Mouse (Mus musculus) ZHBTc4 (cell line): Measurements from ENCODE around the gene Sapcd2.
"Not testable (repeated sequence)": the region's sequence is repeated elsewhere in the genome, so short reads cannot be mapped to it uniquely, and the experiment has no call there.

Source experiments
- DNase-seq: peaks from one replicate; pipeline ENCODE4 v3.0.0-alpha.2; 2011; ENCODE audit warnings: low read depth, low spot score

Gene Sapcd2

DNA sequence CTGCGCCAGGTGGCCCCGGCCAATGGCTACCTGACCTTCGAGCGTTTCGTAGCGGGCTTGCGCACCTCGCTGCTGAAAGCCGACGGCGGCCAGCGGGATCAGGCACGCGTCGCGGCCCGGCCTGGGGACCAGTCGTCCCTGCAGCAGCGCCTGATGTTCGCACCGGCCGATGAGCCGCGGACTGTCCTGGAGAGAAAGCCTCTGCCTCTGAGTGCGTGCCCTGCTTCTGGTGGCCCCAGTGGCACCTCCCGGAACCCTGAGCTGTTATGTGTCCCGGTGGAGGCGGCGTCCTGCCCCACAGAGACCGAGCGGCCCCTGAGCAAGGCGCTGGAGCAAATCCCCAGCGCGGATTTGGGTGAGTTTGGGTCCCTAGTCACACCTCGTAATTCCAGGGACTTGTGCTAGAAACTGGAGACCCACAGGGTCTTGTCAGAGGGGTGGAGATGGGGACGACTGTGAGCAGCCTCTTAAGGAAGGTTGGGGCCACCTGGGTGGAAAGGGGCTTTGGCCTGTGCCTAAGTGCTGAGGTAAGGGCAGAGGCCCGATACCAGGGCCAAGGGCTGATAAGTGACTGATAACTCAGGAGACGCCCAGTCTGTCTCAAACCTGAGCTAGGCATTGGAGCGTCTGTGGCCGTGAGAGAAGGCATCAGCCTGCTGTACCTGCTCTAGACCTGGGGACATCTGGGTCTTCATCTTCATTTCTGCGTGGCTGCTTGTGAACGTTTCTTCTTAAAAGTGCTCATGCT is 697 bp downstream of the Sapcd2 start:
- no peak for DNase-seq

DNA sequence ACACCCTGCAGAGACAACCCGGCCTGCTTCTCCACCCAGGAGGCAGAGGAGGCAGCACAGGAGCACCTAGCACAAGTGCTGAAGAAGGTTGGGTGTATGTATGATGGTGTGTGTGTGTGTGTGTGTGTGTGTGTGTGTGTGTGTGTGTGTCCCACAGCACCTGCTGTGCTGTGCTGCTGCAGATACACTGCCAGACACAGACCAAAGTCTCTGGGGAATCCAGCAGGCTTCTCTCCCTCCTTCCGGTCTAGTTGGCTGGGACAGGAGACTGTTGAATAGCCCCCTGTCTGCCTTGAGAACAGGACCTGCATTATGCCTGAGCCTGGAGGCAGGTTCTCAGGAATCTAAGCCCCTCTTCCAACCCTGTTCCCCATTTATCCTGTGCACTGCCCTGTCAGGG is 1.3 kb downstream of the Sapcd2 start:
- no peak for DNase-seq

- DNase-seq: peak; percentile 76
Measured at GRCm38 (mm10) chr2:25376589-25376988, 4.5 kb downstream of the Sapcd2 start.

GRCm38 (mm10) chr2:25384492-25384891 is 12.4 kb downstream of the Sapcd2 start:
- DNase-seq: no peak

- DNase-seq: no peak
Measured at GRCm38 (mm10) chr2:25391266-25391665, 19.1 kb downstream of the Sapcd2 start.

DNA sequence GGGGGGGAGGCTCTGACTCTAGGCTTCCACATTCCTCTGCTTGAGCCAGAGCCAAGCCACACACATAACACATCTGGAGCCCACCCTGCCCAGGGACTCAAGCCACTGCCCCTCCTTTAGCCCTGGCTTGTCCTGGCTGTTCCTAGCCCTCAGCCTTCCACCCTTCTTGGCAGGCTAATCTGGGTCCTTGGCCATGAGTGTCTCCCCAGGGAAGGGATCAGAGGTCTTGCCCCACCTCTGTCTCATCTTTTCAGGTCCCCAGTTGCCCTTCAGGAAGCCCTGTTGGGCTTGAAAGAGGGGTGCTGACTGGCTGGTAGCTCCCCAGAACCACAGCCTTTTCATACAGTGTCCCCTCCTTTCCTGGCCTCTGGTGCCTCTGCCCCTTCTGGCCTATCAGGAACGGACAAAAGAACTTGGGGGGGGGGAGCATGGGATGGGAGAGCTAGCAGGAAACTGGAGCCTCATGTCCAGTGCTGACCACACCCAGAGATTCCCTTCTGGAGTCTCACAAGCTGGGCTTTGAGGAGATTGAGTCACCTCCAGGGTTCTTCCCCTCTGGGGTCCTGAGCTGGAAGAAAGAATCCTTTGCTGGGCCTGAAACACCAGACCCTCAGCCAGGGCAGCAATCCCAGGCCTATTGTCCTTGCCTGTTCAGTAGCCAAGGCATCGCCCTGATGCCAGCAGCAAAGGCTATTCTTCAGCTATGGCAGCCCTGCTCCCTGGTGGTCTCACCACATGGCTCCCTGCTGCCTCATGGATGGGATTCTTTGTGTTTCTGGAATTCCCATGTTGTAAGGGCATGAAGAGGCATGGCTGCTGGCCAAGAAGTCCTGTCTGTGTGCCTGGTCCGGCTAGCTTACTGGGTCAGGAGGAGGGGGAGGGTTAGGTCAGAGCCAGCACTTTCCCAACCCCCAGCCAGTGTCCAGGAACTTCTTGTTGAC is 22.4 kb downstream of the Sapcd2 start:
- no peak for DNase-seq

- peak; percentile 66 for DNase-seq
Measured at GRCm38 (mm10) chr2:25395721-25396596, 23.8 kb downstream of the Sapcd2 start, which contains the start of gene Entpd2. TSS of gene Entpd2 (plus strand) at chr2:25395874.

DNA sequence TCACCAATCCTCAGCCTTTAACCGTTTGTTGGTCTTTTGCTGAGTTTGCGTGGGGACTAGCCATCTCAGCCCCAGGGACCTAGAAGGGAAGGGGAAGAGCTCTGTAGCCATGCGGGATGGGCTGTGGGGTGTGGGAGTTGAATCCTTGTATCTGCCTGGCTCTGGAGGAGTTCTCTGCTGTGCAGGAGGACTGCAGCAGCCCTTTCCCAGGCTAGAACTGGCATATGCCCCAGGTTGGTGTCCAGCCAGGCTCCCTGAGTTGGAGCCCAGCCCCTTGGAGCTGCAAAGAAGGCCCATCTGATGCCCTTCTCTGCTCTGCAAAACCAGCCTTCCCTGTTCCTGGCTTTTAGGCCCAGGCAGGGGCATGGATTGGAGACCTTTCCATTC is 24.5 kb downstream of the Sapcd2 start:
- no peak for DNase-seq

GRCm38 (mm10) chr2:25397010-25397409 is 24.9 kb downstream of the Sapcd2 start:
- DNase-seq: no peak

GRCm38 (mm10) chr2:25398065-25398464 is 25.9 kb downstream of the Sapcd2 start:
- no peak for DNase-seq

GRCm38 (mm10) chr2:25399051-25399450 is 26.9 kb downstream of the Sapcd2 start, which contains the start of gene Npdc1:
TSS of gene Npdc1 (plus strand) at chr2:25399351.
- no peak for DNase-seq

GRCm38 (mm10) chr2:25400291-25400690 is 28.2 kb downstream of the Sapcd2 start:
- DNase-seq: no peak

DNA sequence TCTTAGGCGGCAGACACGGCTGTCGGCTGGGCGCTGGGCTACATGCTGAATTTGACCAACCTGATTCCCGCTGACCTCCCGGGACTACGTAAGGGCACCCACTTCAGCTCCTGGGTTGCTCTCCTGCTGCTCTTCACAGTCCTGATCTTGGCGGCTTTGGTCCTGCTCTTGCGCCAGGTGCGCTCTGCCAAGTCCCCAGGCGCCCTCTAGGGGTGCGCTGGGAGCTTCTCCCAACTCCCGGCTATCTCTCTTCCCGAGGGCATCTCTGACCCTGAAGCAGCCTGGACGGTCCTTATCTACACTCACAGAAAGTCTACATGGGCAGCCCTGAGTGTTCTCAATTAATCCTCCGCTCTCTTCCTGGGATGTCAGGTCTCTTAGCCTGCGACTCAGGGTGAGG is 28.6 kb downstream of the Sapcd2 start:
- DNase-seq: peak; percentile 84

GRCm38 (mm10) chr2:25402377-25402971 is 30.4 kb downstream of the Sapcd2 start:
- DNase-seq: peak; percentile 97

- peak; percentile 72 for DNase-seq
Measured at GRCm38 (mm10) chr2:25402972-25403601, 31.0 kb downstream of the Sapcd2 start.

DNA sequence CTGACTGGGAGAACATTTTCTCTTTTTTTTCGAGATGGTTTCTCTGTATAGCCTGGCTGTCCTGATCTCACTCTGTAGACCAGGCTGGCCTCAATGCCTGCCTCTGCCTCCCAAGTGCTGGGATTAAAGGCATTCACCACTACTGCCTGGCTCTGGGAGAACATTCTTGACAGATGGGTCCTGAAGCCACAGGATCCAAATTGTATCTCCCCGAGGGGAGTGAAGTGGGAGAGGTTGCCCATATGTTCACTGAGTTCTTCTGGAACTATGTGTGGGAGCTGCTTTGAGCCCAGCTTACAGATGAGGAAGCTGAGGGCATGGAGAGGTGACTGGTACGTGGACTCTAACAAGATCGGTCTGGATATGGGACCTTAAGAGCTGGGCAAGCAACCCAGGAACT is 31.9 kb downstream of the Sapcd2 start:
- no peak for DNase-seq

DNA sequence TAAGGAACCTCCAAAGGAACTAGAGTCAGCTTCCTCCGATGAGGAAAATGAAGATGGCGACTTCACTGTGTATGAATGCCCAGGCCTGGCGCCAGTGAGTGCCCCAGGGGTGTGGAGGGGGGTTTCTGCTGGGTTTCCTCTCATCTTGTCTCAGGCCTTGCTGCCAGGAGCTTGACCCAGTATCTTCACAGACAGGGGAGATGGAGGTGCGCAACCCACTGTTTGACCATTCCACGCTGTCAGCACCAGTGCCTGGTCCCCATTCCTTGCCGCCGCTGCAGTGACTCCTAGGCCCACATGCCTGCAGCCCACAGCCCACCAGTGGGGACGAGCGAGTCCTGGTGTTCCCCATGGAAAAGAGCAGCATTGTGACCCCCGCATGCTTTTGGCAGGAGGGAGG is 36.8 kb downstream of the Sapcd2 start:
- DNase-seq: no peak

GRCm38 (mm10) chr2:25413436-25413835 is 41.3 kb downstream of the Sapcd2 start:
- DNase-seq: not testable (repeated sequence)

DNA sequence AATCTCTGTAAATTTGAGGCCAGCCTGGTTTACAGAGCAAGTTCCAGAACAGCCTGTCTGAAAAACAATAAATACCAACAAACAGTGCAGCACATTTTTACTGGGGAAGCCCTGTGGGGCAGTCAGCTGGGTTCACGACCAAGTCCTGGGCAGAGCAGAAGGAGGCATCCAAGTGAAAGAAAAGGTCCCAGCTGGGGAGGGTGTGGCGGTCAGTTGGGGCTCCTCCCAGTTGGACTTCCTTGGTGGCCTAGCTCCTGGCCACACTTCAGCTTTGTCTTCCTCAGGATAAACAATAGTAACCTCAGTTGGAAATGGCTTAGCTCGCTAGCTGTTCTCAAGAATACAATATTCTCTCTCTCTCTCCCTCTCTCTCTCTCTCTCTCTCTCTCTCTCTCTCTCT is 45.3 kb downstream of the Sapcd2 start:
- no peak for DNase-seq

GRCm38 (mm10) chr2:25421896-25422295 is 49.8 kb downstream of the Sapcd2 start:
- DNase-seq: peak; percentile 91
